Mouse (Mus musculus) heart, postnatal 0 days (tissue): Measurements from ENCODE around the gene Pou6f1.

Experiments used
- CTCF ChIP-seq: IDR thresholded peaks from 2 replicates; pipeline ENCODE4 v1.5.1; 2016; ENCODE audit warnings: antibody characterized with exemption, control low read depth, low read depth
- EP300 ChIP-seq: IDR thresholded peaks from 2 replicates; pipeline ENCODE4 v1.6.1; 2016; ENCODE audit warnings: antibody characterized with exemption, low read depth

GRCm38 (mm10) chr15:100627774-100628370, 28.1 kb upstream of the Pou6f1 start:
- no peak for TF ChIP-seq CTCF
- TF ChIP-seq EP300: no peak
